Mouse (Mus musculus): Measurements from ENCODE around the gene Sytl2.

The Sytl2 gene

GRCm38 (mm10) chr7:90362788-90363187 is 60.7 kb downstream of the Sytl2 start:
- in situ Hi-C loops (cut with MboI): no loop called here

- in situ Hi-C loops (cut with MboI): no loop called here
Observed at GRCm38 (mm10) chr7:90370071-90370851, 68.2 kb downstream of the Sytl2 start.

GRCm38 (mm10) chr7:90372804-90373203 is 70.8 kb downstream of the Sytl2 start:
- in situ Hi-C loops (cut with MboI): no loop called here

- in situ Hi-C loops (cut with MboI): no loop called here
Observed at GRCm38 (mm10) chr7:90384411-90384810, 82.4 kb downstream of the Sytl2 start.

GRCm38 (mm10) chr7:90386885-90387459 is 84.9 kb downstream of the Sytl2 start:
- in situ Hi-C loops (cut with MboI): no loop called here

GRCm38 (mm10) chr7:90389765-90390164 is 87.7 kb downstream of the Sytl2 start:
- in situ Hi-C loops (cut with MboI): no loop called here

GRCm38 (mm10) chr7:90395073-90395472 is 93.0 kb downstream of the Sytl2 start:
- in situ Hi-C loops (cut with MboI): no loop called here

- in situ Hi-C loops (cut with MboI): no loop called here
Observed at GRCm38 (mm10) chr7:90395928-90396327, 93.9 kb downstream of the Sytl2 start.

- in situ Hi-C loops (cut with MboI): loop anchor here (25.0 kb wide), 1 partner anchor 123 kb away; no protein-coding TSS in a partner anchor
Observed at GRCm38 (mm10) chr7:90409934-90410333, 107.9 kb downstream of the Sytl2 start.

GRCm38 (mm10) chr7:90426020-90427001 is 124.3 kb downstream of the Sytl2 start, which contains the start of gene Ccdc89:
Gene Ccdc89, plus strand, starts transcription at chr7:90426577.
- in situ Hi-C loops (cut with MboI): loop anchor here (25.0 kb wide), 1 partner anchor 439 kb away; the partner anchor contains the start of gene Eed

GRCm38 (mm10) chr7:90427006-90427405 is 125.0 kb downstream of the Sytl2 start:
- in situ Hi-C loops (cut with MboI): loop anchor here (25.0 kb wide), 1 partner anchor 440 kb away; the partner anchor contains the start of gene Eed

- in situ Hi-C loops (cut with MboI): loop anchor here (25.0 kb wide), 1 partner anchor 445 kb away; the partner anchor contains the start of gene Eed
Observed at GRCm38 (mm10) chr7:90432221-90432620, 130.2 kb downstream of the Sytl2 start.

- in situ Hi-C loops (cut with MboI): loop anchor here (25.0 kb wide), 1 partner anchor 453 kb away; the partner anchor contains the start of gene Eed
Observed at GRCm38 (mm10) chr7:90440044-90440443, 138.0 kb downstream of the Sytl2 start.

- in situ Hi-C loops (cut with MboI): loop anchor here (25.0 kb wide), 1 partner anchor 455 kb away; the partner anchor contains the start of gene Eed
Observed at GRCm38 (mm10) chr7:90442070-90442469, 140.0 kb downstream of the Sytl2 start.

- in situ Hi-C loops (cut with MboI): loop anchor here (25.0 kb wide), 1 partner anchor 455 kb away; the partner anchor contains the start of gene Eed
Observed at GRCm38 (mm10) chr7:90442518-90443080, 140.5 kb downstream of the Sytl2 start, which contains the start of gene Crebzf. Gene Crebzf, plus strand, starts transcription at chr7:90442729.

- in situ Hi-C loops (cut with MboI): loop anchor here (25.0 kb wide), 1 partner anchor 456 kb away; the partner anchor contains the start of gene Eed
Observed at GRCm38 (mm10) chr7:90443101-90444091, 141.3 kb downstream of the Sytl2 start.

GRCm38 (mm10) chr7:90444206-90444605 is 142.2 kb downstream of the Sytl2 start:
- in situ Hi-C loops (cut with MboI): loop anchor here (25.0 kb wide), 1 partner anchor 457 kb away; the partner anchor contains the start of gene Eed

- in situ Hi-C loops (cut with MboI): no loop called here
Observed at GRCm38 (mm10) chr7:90456149-90456844, 154.2 kb downstream of the Sytl2 start.

GRCm38 (mm10) chr7:90456845-90457468 is 154.9 kb downstream of the Sytl2 start, which contains the start of gene Tmem126a:
Gene Tmem126a, minus strand, starts transcription at chr7:90457229.
- in situ Hi-C loops (cut with MboI): no loop called here

Data from mature B cell (primary cell).